ENCODE assay signal across 8 mouse cellular contexts in the genomic region with DNA sequence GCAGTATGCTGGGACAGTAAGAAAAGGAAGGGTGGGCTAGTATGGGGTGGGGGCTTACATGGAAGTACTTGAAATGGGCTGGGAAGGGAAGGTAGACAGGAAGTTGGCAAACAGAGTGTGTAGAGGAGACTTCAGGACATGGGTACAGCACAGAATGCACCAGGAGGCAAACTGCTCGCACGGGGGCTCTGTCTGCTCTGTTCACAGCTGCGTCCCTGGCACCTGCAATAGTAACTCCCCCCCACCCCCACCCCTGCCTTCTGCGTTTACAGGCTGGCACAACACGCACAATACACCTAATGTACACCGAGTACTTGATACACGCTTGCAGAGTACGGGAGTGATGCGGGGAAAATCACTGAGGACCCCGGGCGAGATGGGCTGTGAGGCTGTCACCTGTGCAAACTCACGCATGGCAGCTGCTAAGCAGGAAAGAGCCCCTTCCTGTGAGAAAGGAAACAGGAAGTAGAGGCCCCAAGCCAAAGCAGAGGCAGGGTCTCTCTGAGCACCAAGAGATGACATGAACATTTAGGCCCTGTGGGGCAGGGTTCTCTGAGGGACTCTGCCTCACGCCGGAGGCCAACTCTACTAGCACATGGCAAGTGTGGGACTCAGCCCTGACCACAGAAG. TPM values are rescaled to one million over a fixed set of nuclear protein-coding genes. Genes with fewer than 3 reads are reported as not detected.
DNase-seq lines count a peak whose midpoint lies in the region; ATAC-seq and TF ChIP-seq lines count a peak whose summit lies in the region.
"Had no signal": no experiment of that assay in that cellular context is flagged by ENCODE, and none has a peak within 500 bp of the region (broad histone marks: within the 10 kb centered on the region; RNA-seq: fewer than 3 reads in every experiment).

No protein-coding gene starts in this region.

- peak overlapping the region; percentile 46 for H3K27ac ChIP-seq in liver, adult 2 months (replicated peaks; ENCODE audit: insufficient read depth, low read depth, low read length)
- peak overlapping the region; percentile 48 for H3K27ac ChIP-seq in embryonic facial prominence, embryonic 13.5 days
- peak overlapping the region; percentile 50; the same call in 1 of the 2 replicates for H3K27ac ChIP-seq in limb, embryonic 12.5 days

- peaks cover 9% of the 10 kb centered on the region; the same call in 1 of the 2 replicates for H3K79me2 ChIP-seq in liver, adult 2 months (ENCODE audit: control insufficient read depth, insufficient read depth, low read length)

- no peak for DNase-seq in liver, adult 2 months (ENCODE audit: extremely low read depth, low read depth, low spot score)
- no peak for DNase-seq in liver
- DNase-seq in thymus, adult 18-20 months = peak; percentile 68 to 86
- no peak for DNase-seq in left cerebral cortex, postnatal 25 days (ENCODE audit: low spot score in 2 of 2)
- no peak for DNase-seq in urinary bladder, adult 18-20 months (ENCODE audit: low spot score in 2 of 2)
- DNase-seq: layer of hippocampus, adult 9-11 months had no signal

- no peak overlapping the region for H3K4me2 ChIP-seq in embryonic facial prominence, embryonic 13.5 days
- no peak overlapping the region for H3K4me2 ChIP-seq in limb, embryonic 12.5 days

- no peak overlapping the region for H3K4me3 ChIP-seq in liver, adult 2 months (ENCODE audit: insufficient read depth, low read depth, low read length)
- no peak overlapping the region for H3K4me3 ChIP-seq in embryonic facial prominence, embryonic 13.5 days
- no peak overlapping the region for H3K4me3 ChIP-seq in limb, embryonic 12.5 days (replicated peaks)

- TF ChIP-seq POLR2A in liver, adult 2 months (IDR thresholded peaks at IDR 0.05; ENCODE audit: extremely low read depth, insufficient read depth, low read length) = no peak

- 76% methylated on average over 14 of the region's 14 CpGs for WGBS in liver, adult 2 months
- 89% methylated on average over 14 of the region's 14 CpGs for WGBS in embryonic facial prominence, embryonic 13.5 days
- WGBS in limb, embryonic 12.5 days = 78% methylated on average over 14 of the region's 14 CpGs

- no peaks in the 10 kb centered on the region for H3K27me3 ChIP-seq in liver, adult 2 months (ENCODE audit: control insufficient read depth, insufficient read depth, low read length)
- H3K27me3 ChIP-seq in embryonic facial prominence, embryonic 13.5 days = no peaks in the 10 kb centered on the region
- no peaks in the 10 kb centered on the region for H3K27me3 ChIP-seq in limb, embryonic 12.5 days

- H3K36me3 ChIP-seq in liver, adult 2 months (ENCODE audit: control insufficient read depth, insufficient read depth, low read length) = no peaks in the 10 kb centered on the region
- H3K36me3 ChIP-seq in embryonic facial prominence, embryonic 13.5 days = peaks cover 16% of the 10 kb centered on the region; the same call in 1 of the 2 replicates
- no peaks in the 10 kb centered on the region for H3K36me3 ChIP-seq in limb, embryonic 12.5 days

- intact Hi-C loops in left cerebral cortex, postnatal 25 days (cut with DNase I) = no loop called here

- no peaks in the 10 kb centered on the region for H3K9me3 ChIP-seq in embryonic facial prominence, embryonic 13.5 days
- H3K9me3 ChIP-seq in limb, embryonic 12.5 days = no peaks in the 10 kb centered on the region

- no peak overlapping the region for H3K9ac ChIP-seq in liver, adult 2 months (ENCODE audit: low read depth, low read length)
- H3K9ac ChIP-seq in embryonic facial prominence, embryonic 13.5 days = no peak overlapping the region
- no peak overlapping the region for H3K9ac ChIP-seq in limb, embryonic 12.5 days (replicated peaks)

- no peak for ATAC-seq in embryonic facial prominence, embryonic 13.5 days (ENCODE audit: insufficient number of reproducible peaks, insufficient read depth, low FRiP score, low TSS enrichment, low read depth)
- ATAC-seq in limb, embryonic 12.5 days (ENCODE audit: insufficient number of reproducible peaks, insufficient read depth, low FRiP score, low TSS enrichment, low read depth) = no peak

- TF ChIP-seq CTCF in liver, adult 2 months (IDR thresholded peaks at IDR 0.05; ENCODE audit: low read depth, low read length) = no peak

- H3K4me1 ChIP-seq in liver, adult 2 months (ENCODE audit: control insufficient read depth, insufficient read depth, low read length) = peaks cover 28% of the 10 kb centered on the region
- H3K4me1 ChIP-seq in embryonic facial prominence, embryonic 13.5 days = peaks cover 14% of the 10 kb centered on the region; the same call in 1 of the 2 replicates
- peaks cover 17% of the 10 kb centered on the region for H3K4me1 ChIP-seq in limb, embryonic 12.5 days (replicated peaks)

RNA-seq across cellular contexts. Expression of gene Pitpnm2, which starts 34.9 kb away (rescaled TPM):
- 10.6 and 13.9 TPM in 2 replicates for total RNA-seq in liver, adult 2 months (2014; rRNA removed)
- 25.5 and 30.3 TPM in 2 replicates for polyA plus RNA-seq in liver, adult 2 months (2012; rRNA removed)
- polyA plus RNA-seq in embryonic facial prominence, embryonic 13.5 days (2015; fragmentation: Nextera tagmentation; extraction: Ambion mirVana) = 4.6 and 4.8 TPM in 2 replicates
- polyA plus RNA-seq in limb, embryonic 12.5 days (2016; fragmentation: Nextera tagmentation; extraction: Ambion mirVana) = 3.1 and 3.6 TPM in 2 replicates
- total RNA-seq in left cerebral cortex, postnatal 25 days (2021) = 100 to 1,000 TPM; 275 to 292 TPM

Comparison
In these comparisons a context has a peak if more than half of its experiments do, and no peak if none do; other contexts are left out.
1. DNase-seq: peak in thymus, adult 18-20 months (2 of 2); none in liver, adult 2 months (single experiment), liver (single experiment), left cerebral cortex, postnatal 25 days (0 of 2) and urinary bladder, adult 18-20 months (0 of 2).
2. Peak in every context shown above with its lines, with median percentiles within 50 percentile points of each other: H3K27ac ChIP-seq.